ENCODE assay signal across 12 mouse cellular contexts in genomic region chr11:105541366-105541765, GRCm38 (mm10).
"Had no signal": no experiment of that assay in that cellular context is flagged by ENCODE, and none has a peak within 500 bp of the region (broad histone marks: within the 10 kb centered on the region; RNA-seq: fewer than 3 reads in every experiment).

No protein-coding gene starts in this region.

- DNase-seq: retina, postnatal 1 day; right cerebral cortex, adult 18-20 months; right cerebral cortex, postnatal 14 days; right cerebral cortex, postnatal 25 days; right cerebral cortex, postnatal 4 days; spleen, adult 18-20 months; thymus, adult 18-20 months; thymus, adult 2 months; thymus, postnatal 14 days; thymus, postnatal 25 days; thymus, postnatal 36 days; thymus, postnatal 4 days had no signal
